ENCODE assay signal across 15 mouse cellular contexts in the genomic region with DNA sequence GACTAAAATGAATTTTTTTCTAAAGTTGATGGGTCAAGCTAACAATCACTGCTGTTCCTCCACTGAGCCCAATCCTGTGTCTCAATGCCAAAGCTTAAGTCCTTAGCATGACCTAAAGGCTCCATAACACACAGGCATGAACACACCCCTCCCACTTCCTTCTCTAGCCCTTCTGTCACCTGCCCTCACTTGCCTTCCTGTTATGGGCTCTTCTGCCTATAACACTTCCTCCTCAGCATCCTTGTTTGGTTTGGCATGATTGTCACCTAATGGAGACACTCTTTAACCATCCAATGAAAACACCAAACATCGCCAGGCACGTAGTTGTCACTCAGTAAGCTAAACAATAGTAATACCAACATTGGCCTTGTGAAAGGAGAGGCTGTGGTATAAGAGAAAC.
"Had no signal": no experiment of that assay in that cellular context is flagged by ENCODE, and none has a peak within 500 bp of the region (broad histone marks: within the 10 kb centered on the region; RNA-seq: fewer than 3 reads in every experiment).

No protein-coding gene starts in this region.

- H3K4me1 ChIP-seq: liver, embryonic 15.5 days had no signal

- H3K4me3 ChIP-seq: limb, embryonic 10.5 days; liver, embryonic 15.5 days had no signal

- DNase-seq: kidney, adult 9 months; kidney, postnatal 36 days; layer of hippocampus, postnatal 36 days; lung, adult 2 months; lung, postnatal 36 days; midbrain, embryonic 14.5 days; right cerebral cortex, adult 18-20 months; right cerebral cortex, postnatal 25 days; thymus, adult 18-20 months; thymus, postnatal 36 days had no signal

- H3K9me3 ChIP-seq: limb, embryonic 10.5 days; liver, embryonic 15.5 days had no signal

- H3K27ac ChIP-seq: kidney, postnatal 0 days; limb, embryonic 10.5 days; liver, embryonic 15.5 days had no signal

- ATAC-seq: lung, postnatal 0 days had no signal

- H3K36me3 ChIP-seq: limb, embryonic 10.5 days; liver, embryonic 15.5 days had no signal

- H3K4me2 ChIP-seq: liver, embryonic 11.5 days; liver, embryonic 15.5 days had no signal

- H3K27me3 ChIP-seq: liver, embryonic 15.5 days had no signal

- H3K9ac ChIP-seq: liver, embryonic 15.5 days had no signal
